Mouse (Mus musculus) gastrocnemius, adult 2 months (tissue): ENCODE measurements at regions not wholly inside any gene's neighbourhood (a gene's known extent, or its start where the extent isn't known, plus 50 kb on each side); places are given as distances from the start of the nearest gene placed in this dataset.

Source experiments
- DNase-seq: peaks from one replicate; pipeline ENCODE4 v3.0.0; 2022
- H3K27ac ChIP-seq: fragments of 200-600 bp; 2 replicates; pipeline ENCODE4 v1.8.1; 2022; ENCODE audit warnings: mild to moderate bottlenecking
- H3K4me3 ChIP-seq: fragments of 200-600 bp; 2 replicates; pipeline ENCODE4 v1.8.1; 2022; ENCODE audit warnings: mild to moderate bottlenecking, moderate library complexity
- CTCF ChIP-seq: fragments of 200-600 bp; IDR thresholded peaks from 2 replicates; pipeline ENCODE4 v1.8.1; 2022; ENCODE audit warnings: antibody characterized with exemption, mild to moderate bottlenecking, moderate library complexity
- intact Hi-C: fragments of 180-260 bp; cut with DNase I; formaldehyde crosslinking; loops from one replicate; pipeline ENCODE4 v1.15.1; 2025

- intact Hi-C loops = no loop called here
- DNase-seq = no peak
- H3K4me3 ChIP-seq = no peak overlapping the region
- no peak for TF ChIP-seq CTCF
- H3K27ac ChIP-seq = no peak overlapping the region
Observed at GRCm38 (mm10) chr7:130044581-130044980, 452.9 kb downstream of the Wdr11 start.

- DNase-seq = no peak
- intact Hi-C loops = no loop called here
- TF ChIP-seq CTCF = no peak
- no peak overlapping the region for H3K27ac ChIP-seq
- no peak overlapping the region for H3K4me3 ChIP-seq
Observed at GRCm38 (mm10) chr7:130046086-130046485, 454.4 kb downstream of the Wdr11 start.

- Histone ChIP-seq H3K4me3 (no peak overlapping the region), H3K27ac (no peak overlapping the region)
- TF ChIP-seq CTCF = no peak
- intact Hi-C loops = no loop called here
- no peak for DNase-seq
Observed at GRCm38 (mm10) chr7:130047293-130048034, 455.8 kb downstream of the Wdr11 start.

- no peak for DNase-seq
- H3K4me3 ChIP-seq = no peak overlapping the region
- intact Hi-C loops = no loop called here
- no peak for TF ChIP-seq CTCF
- H3K27ac ChIP-seq = no peak overlapping the region
Observed at GRCm38 (mm10) chr7:130048106-130048772, 456.6 kb downstream of the Wdr11 start.

GRCm38 (mm10) chr7:130049461-130049860 is 457.8 kb downstream of the Wdr11 start:
- TF ChIP-seq CTCF = no peak
- Histone ChIP-seq H3K4me3 (no peak overlapping the region), H3K27ac (no peak overlapping the region)
- no peak for DNase-seq
- intact Hi-C loops = no loop called here

- H3K27ac ChIP-seq = no peak overlapping the region
- no peak overlapping the region for H3K4me3 ChIP-seq
- intact Hi-C loops = no loop called here
- no peak for TF ChIP-seq CTCF
- DNase-seq = no peak
Observed at GRCm38 (mm10) chr7:130050120-130050519, 458.5 kb downstream of the Wdr11 start.

- no peak for DNase-seq
- intact Hi-C loops = no loop called here
- TF ChIP-seq CTCF = no peak
- no peak overlapping the region for H3K4me3 ChIP-seq
- no peak overlapping the region for H3K27ac ChIP-seq
Observed at GRCm38 (mm10) chr7:130052376-130052775, 460.7 kb downstream of the Wdr11 start.

GRCm38 (mm10) chr7:130057708-130058107 is 462.5 kb downstream of the Ate1 start:
- DNase-seq = no peak
- Histone ChIP-seq H3K4me3 (no peak overlapping the region), H3K27ac (no peak overlapping the region)
- no peak for TF ChIP-seq CTCF
- intact Hi-C loops = no loop called here

- intact Hi-C loops = no loop called here
- DNase-seq = no peak
- no peak overlapping the region for H3K27ac ChIP-seq
- no peak overlapping the region for H3K4me3 ChIP-seq
- no peak for TF ChIP-seq CTCF
Observed at GRCm38 (mm10) chr7:130058267-130058666, 461.9 kb downstream of the Ate1 start.

GRCm38 (mm10) chr7:130059684-130060607 is 460.2 kb downstream of the Ate1 start:
- intact Hi-C loops = no loop called here
- TF ChIP-seq CTCF = no peak
- DNase-seq = no peak
- H3K4me3 ChIP-seq = no peak overlapping the region
- H3K27ac ChIP-seq = no peak overlapping the region

- intact Hi-C loops = no loop called here
- no peak for DNase-seq
Observed at GRCm38 (mm10) chr7:130064500-130064899, 455.7 kb downstream of the Ate1 start.

GRCm38 (mm10) chr7:130068316-130068715 is 451.9 kb downstream of the Ate1 start:
- Histone ChIP-seq H3K4me3 (no peak overlapping the region), H3K27ac (no peak overlapping the region)
- intact Hi-C loops = no loop called here
- TF ChIP-seq CTCF = no peak
- no peak for DNase-seq

More at GRCm38 (mm10) chr7:130064500-130064899, 455.7 kb downstream of the Ate1 start:
- TF ChIP-seq CTCF = no peak
- H3K4me3 ChIP-seq = no peak overlapping the region
- H3K27ac ChIP-seq = no peak overlapping the region

GRCm38 (mm10) chr7:130073388-130073787 is 446.8 kb downstream of the Ate1 start:
- Histone ChIP-seq H3K4me3 (no peak overlapping the region; the same call in 1 of the 2 replicates), H3K27ac (no peak overlapping the region)
- intact Hi-C loops = no loop called here
- TF ChIP-seq CTCF = no peak
- no peak for DNase-seq
